Mouse (Mus musculus) midbrain, postnatal 0 days (tissue): ENCODE measurements around the gene Scnn1a. TPM values are rescaled to one million over a fixed set of nuclear protein-coding genes. Genes with fewer than 3 reads are reported as not detected.

Experiments
- ATAC-seq: fragments of 200-750 bp; cut with Nextera tagmentation; 2 replicates; pipeline ENCODE4 v1.8.0; 2017; ENCODE audit warnings: moderate number of reproducible peaks, mild to moderate bottlenecking, moderate TSS enrichment, moderate library complexity; ENCODE audit not compliant: low FRiP score
- DNase-seq: peaks from one replicate; pipeline ENCODE4 v3.0.0-alpha.2; 2015; ENCODE audit warnings: low spot score
- H3K27ac ChIP-seq: fragments of 300-500 bp; sonication (generic); 2 replicates; pipeline ENCODE4 v1.5.1; 2014; ENCODE audit warnings: low read depth, mild to moderate bottlenecking, low read length, mixed read lengths
- H3K27me3 ChIP-seq: fragments of 300-500 bp; sonication (generic); 2 replicates; pipeline ENCODE4 v1.6.1; 2014; ENCODE audit warnings: low read length, control low read depth, mixed read lengths; ENCODE audit not compliant: insufficient read depth
- H3K36me3 ChIP-seq: fragments of 300-500 bp; sonication (generic); 2 replicates; pipeline ENCODE4 v1.6.1; 2014; ENCODE audit warnings: low read length, control low read depth, mixed read lengths; ENCODE audit not compliant: insufficient read depth
- H3K4me1 ChIP-seq: fragments of 300-500 bp; sonication (generic); 2 replicates; pipeline ENCODE4 v1.6.1; 2014; ENCODE audit warnings: mild to moderate bottlenecking, control low read depth, antibody characterized with exemption, low read length, mixed read lengths; ENCODE audit not compliant: insufficient read depth
- H3K4me2 ChIP-seq: fragments of 300-500 bp; sonication (generic); 2 replicates; pipeline ENCODE4 v1.6.1; 2014; ENCODE audit warnings: low read depth, mild to moderate bottlenecking, low read length, mixed read lengths; ENCODE audit not compliant: poor library complexity, severe bottlenecking
- H3K4me3 ChIP-seq: fragments of 300-500 bp; sonication (generic); 2 replicates; pipeline ENCODE4 v1.5.1; 2014; ENCODE audit warnings: low read depth, mild to moderate bottlenecking, low read length, moderate library complexity
- H3K9ac ChIP-seq: fragments of 300-500 bp; sonication (generic); replicated peaks from 2 replicates; pipeline ENCODE4 v1.6.1; 2014; ENCODE audit warnings: mild to moderate bottlenecking, low read length, moderate library complexity, mixed read lengths; ENCODE audit not compliant: poor library complexity, severe bottlenecking
- H3K9me3 ChIP-seq: fragments of 300-500 bp; sonication (generic); 2 replicates; pipeline ENCODE4 v1.6.1; 2016; ENCODE audit warnings: low read length, control low read depth
- CTCF ChIP-seq: IDR thresholded peaks from 2 replicates; pipeline ENCODE4 v1.5.1; 2016; ENCODE audit warnings: antibody characterized with exemption, mild to moderate bottlenecking
- WGBS: fragments of 180-500 bp; shearing (Covaris S2); extraction: QIAGEN DNeasy Blood & Tissue Kit; methylation state at CpG from one replicate; pipeline ENCODE4 v1.1.7; 2014; 5-methylcytosine and 5-hydroxymethylcytosine counted together
- polyA plus RNA-seq: library from polyadenylated mRNA; unstranded; fragments of >200 nt; fragmentation: Nextera tagmentation; extraction: Ambion mirVana; gene quantifications from 2 replicates; pipeline ENCODE4 v1.2.1, GENCODE M21; 2015
- total RNA-seq: library from RNA; depleted of rRNA; stranded (reverse); fragments of >200 nt; gene quantifications from 2 replicates; pipeline ENCODE4 v1.2.3, GENCODE M21; 2014

Scnn1a gene
- total and polyA plus RNA-seq, 2 experiments from 2014 or later, result 1.5 to 1.8 TPM

- Histone ChIP-seq H3K9me3 (no peaks in the 10 kb centered on the region), H3K4me2 (peak overlapping the region; percentile 46), H3K36me3 (no peaks in the 10 kb centered on the region), H3K4me1 (no peaks in the 10 kb centered on the region), H3K27ac (peak overlapping the region; percentile 32; the same call in 1 of the 2 replicates), H3K4me3 (peak overlapping the region; percentile 29), H3K9ac (no peak overlapping the region; the same call in 1 of the 2 replicates), H3K27me3 (peaks cover 7% of the 10 kb centered on the region; the same call in 1 of the 2 replicates)
- 3% methylated on average over 26 of the region's 27 CpGs for WGBS
- DNase-seq (peak; percentile 42), ATAC-seq (no peak)
- no peak for TF ChIP-seq CTCF
Measured at GRCm38 (mm10) chr6:125349575-125350230, 29.2 kb downstream of the Scnn1a start.

GRCm38 (mm10) chr6:125350231-125350994, 30.0 kb downstream of the Scnn1a start:
- peak overlapping the region; percentile 32; the same call in 1 of the 2 replicates for H3K27ac ChIP-seq
- peaks cover 6% of the 10 kb centered on the region; the same call in 1 of the 2 replicates for H3K4me1 ChIP-seq
- no peak overlapping the region for H3K9ac ChIP-seq
- H3K4me2 ChIP-seq, result peak overlapping the region; percentile 46
- H3K4me3 ChIP-seq, result peak overlapping the region; percentile 29
- H3K27me3 ChIP-seq, result peaks cover 7% of the 10 kb centered on the region; the same call in 1 of the 2 replicates
- H3K36me3 ChIP-seq, result no peaks in the 10 kb centered on the region
- 21% methylated on average over 20 of the region's 20 CpGs for WGBS
- no peaks in the 10 kb centered on the region for H3K9me3 ChIP-seq
- DNase-seq (no peak), ATAC-seq (no peak)
- TF ChIP-seq CTCF, result no peak

- Histone ChIP-seq H3K4me2 (peak overlapping the region; percentile 46), H3K36me3 (no peaks in the 10 kb centered on the region), H3K27me3 (peaks cover 7% of the 10 kb centered on the region; the same call in 1 of the 2 replicates), H3K9ac (no peak overlapping the region), H3K27ac (no peak overlapping the region), H3K4me1 (peaks cover 6% of the 10 kb centered on the region; the same call in 1 of the 2 replicates), H3K9me3 (no peaks in the 10 kb centered on the region), H3K4me3 (no peak overlapping the region)
- no peak for TF ChIP-seq CTCF
- ATAC-seq (no peak), DNase-seq (no peak)
- 90% methylated on average over 2 of the region's 2 CpGs for WGBS
Measured at GRCm38 (mm10) chr6:125350995-125351324, 30.5 kb downstream of the Scnn1a start.

GRCm38 (mm10) chr6:125351368-125352045, 31.0 kb downstream of the Scnn1a start:
- peak; percentile 18 for DNase-seq
- peaks cover 6% of the 10 kb centered on the region; the same call in 1 of the 2 replicates for H3K4me1 ChIP-seq
- H3K9me3 ChIP-seq, result no peaks in the 10 kb centered on the region
- no peak overlapping the region for H3K4me3 ChIP-seq
- H3K9ac ChIP-seq, result no peak overlapping the region
- peaks cover 7% of the 10 kb centered on the region; the same call in 1 of the 2 replicates for H3K27me3 ChIP-seq
- no peak for ATAC-seq
- H3K27ac ChIP-seq, result no peak overlapping the region
- 72% methylated on average over 8 of the region's 8 CpGs for WGBS
- no peak overlapping the region for H3K4me2 ChIP-seq
- H3K36me3 ChIP-seq, result no peaks in the 10 kb centered on the region
- TF ChIP-seq CTCF, result no peak

GRCm38 (mm10) chr6:125352046-125352384, 31.6 kb downstream of the Scnn1a start:
- no peak overlapping the region for H3K27ac ChIP-seq
- ATAC-seq, result no peak
- H3K9me3 ChIP-seq, result no peaks in the 10 kb centered on the region
- H3K4me2 ChIP-seq, result no peak overlapping the region
- no peak for DNase-seq
- no peaks in the 10 kb centered on the region for H3K36me3 ChIP-seq
- TF ChIP-seq CTCF, result no peak
- H3K4me3 ChIP-seq, result no peak overlapping the region
- peaks cover 6% of the 10 kb centered on the region; the same call in 1 of the 2 replicates for H3K4me1 ChIP-seq
- WGBS, result 75% methylated on average over 5 of the region's 5 CpGs
- peaks cover 7% of the 10 kb centered on the region; the same call in 1 of the 2 replicates for H3K27me3 ChIP-seq
- H3K9ac ChIP-seq, result no peak overlapping the region
